Mouse (Mus musculus): ENCODE data around the gene Itga11.
A peak's percentile ranks its signal among the peaks of the same experiment; 100 is the strongest.

The Itga11 gene

GRCm38 (mm10) chr9:62819910-62820309 is 142.3 kb downstream of the Itga11 start:
- DNase-seq, result peak; percentile 64

- no peak for DNase-seq
Observed at GRCm38 (mm10) chr9:62820829-62821228, 143.2 kb downstream of the Itga11 start.

- DNase-seq, result no peak
Observed at GRCm38 (mm10) chr9:62821811-62822210, 144.2 kb downstream of the Itga11 start.

- no peak for DNase-seq
Observed at GRCm38 (mm10) chr9:62825791-62826393, 148.3 kb downstream of the Itga11 start.

GRCm38 (mm10) chr9:62826456-62826855 is 148.8 kb downstream of the Itga11 start:
- no peak for DNase-seq

GRCm38 (mm10) chr9:62827939-62828652 is 150.5 kb downstream of the Itga11 start:
- peak; percentile 90 for DNase-seq

GRCm38 (mm10) chr9:62828662-62829086 is 151.0 kb downstream of the Itga11 start:
- peak; percentile 100 for DNase-seq

- DNase-seq, result no peak
Observed at GRCm38 (mm10) chr9:62829877-62830276, 152.3 kb downstream of the Itga11 start.

All from heart, adult 11 months (tissue).